Mouse (Mus musculus): ENCODE data around the gene Zfp61. TPM values are rescaled to one million over a fixed set of nuclear protein-coding genes. Genes with fewer than 3 reads are reported as not detected.

The Zfp61 gene
- polyA plus RNA-seq, 1 experiment, result 1.5 TPM

DNA sequence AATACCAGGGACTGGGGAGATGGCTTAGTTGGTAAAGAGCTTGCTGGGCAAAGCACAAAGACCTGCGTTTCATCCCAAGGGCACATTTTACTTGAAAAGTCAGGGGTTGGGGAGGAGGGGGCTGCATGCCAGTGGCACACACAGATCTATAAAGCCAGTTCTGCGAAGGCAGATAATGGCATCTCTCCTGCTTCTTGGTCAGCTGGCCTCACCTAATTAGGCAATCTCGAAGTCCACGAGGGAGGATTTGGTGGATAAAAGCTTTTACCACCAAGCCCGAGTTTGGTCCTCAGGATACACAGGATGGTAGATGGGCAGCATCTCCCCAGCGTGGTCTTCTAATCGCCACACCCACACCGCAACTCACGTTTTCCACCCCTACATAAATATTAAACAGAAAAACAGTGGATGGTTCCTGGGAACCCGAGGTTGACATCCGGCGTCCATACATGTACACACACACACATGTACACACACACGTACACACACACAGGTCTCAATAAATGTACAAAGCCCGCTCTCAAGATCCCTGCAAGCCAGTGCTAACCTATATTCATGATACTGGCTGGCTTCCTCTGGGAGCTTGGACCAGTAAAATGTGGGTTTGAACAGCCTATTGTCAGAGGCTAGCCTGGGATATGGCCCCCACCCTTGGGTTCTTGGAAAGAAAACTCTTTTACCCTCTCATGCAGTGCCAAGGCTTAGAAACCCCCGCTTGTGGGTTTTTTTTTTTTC lies 3.5 kb downstream of the Zfp61 start:
- H3K36me3 ChIP-seq (ENCODE audit: control insufficient read depth, insufficient read depth, low read length), result peaks cover 2% of the 10 kb centered on the region; the same call in 1 of the 2 replicates
- 92% methylated on average over 15 of the region's 15 CpGs for WGBS
- H3K4me1 ChIP-seq (ENCODE audit: control insufficient read depth, insufficient read depth, insufficient read length, low read length), result peaks cover 4% of the 10 kb centered on the region; the same call in 1 of the 2 replicates
- no peaks in the 10 kb centered on the region for H3K27me3 ChIP-seq (ENCODE audit: control insufficient read depth, insufficient read depth, low read length)
- H3K4me3 ChIP-seq (ENCODE audit: low read depth, low read length), result no peak overlapping the region
- no peak overlapping the region for H3K27ac ChIP-seq (ENCODE audit: insufficient read depth, low read depth, low read length)
- TF ChIP-seq CTCF (IDR thresholded peaks at IDR 0.05; ENCODE audit: extremely low read depth, insufficient read length, insufficient replicate concordance, low read depth, low read length) (no peak), POLR2A (IDR thresholded peaks at IDR 0.05; ENCODE audit: low read depth, low read length) (no peak)

DNA sequence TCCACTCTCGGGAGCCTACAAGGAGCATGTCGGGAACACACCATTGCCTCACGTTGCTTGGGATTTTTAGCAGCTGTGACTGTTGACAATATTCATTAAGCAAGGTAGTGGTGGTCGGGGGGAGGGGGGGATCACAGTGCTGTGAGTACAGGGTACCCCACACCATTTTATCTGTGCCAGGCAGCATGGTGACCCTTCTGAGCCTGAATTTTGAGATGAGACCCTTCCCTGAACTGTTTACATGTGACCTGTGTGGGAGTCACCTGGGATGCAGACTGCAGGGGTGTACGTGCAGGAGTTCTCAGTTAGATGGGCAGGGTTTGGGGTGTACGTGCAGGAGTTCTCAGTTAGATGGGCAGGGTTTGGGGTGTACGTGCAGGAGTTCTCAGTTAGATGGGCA lies 4.6 kb downstream of the Zfp61 start:
- Histone ChIP-seq H3K27ac (ENCODE audit: insufficient read depth, low read depth, low read length) (no peak overlapping the region), H3K27me3 (ENCODE audit: control insufficient read depth, insufficient read depth, low read length) (no peaks in the 10 kb centered on the region), H3K4me1 (ENCODE audit: control insufficient read depth, insufficient read depth, insufficient read length, low read length) (peaks cover 4% of the 10 kb centered on the region; the same call in 1 of the 2 replicates), H3K4me3 (ENCODE audit: low read depth, low read length) (no peak overlapping the region), H3K36me3 (ENCODE audit: control insufficient read depth, insufficient read depth, low read length) (peaks cover 6% of the 10 kb centered on the region; the same call in 1 of the 2 replicates)
- TF ChIP-seq CTCF (IDR thresholded peaks at IDR 0.05; ENCODE audit: extremely low read depth, insufficient read length, insufficient replicate concordance, low read depth, low read length) (no peak), POLR2A (IDR thresholded peaks at IDR 0.05; ENCODE audit: low read depth, low read length) (no peak)
- 94% methylated on average over 7 of the region's 7 CpGs for WGBS

DNA sequence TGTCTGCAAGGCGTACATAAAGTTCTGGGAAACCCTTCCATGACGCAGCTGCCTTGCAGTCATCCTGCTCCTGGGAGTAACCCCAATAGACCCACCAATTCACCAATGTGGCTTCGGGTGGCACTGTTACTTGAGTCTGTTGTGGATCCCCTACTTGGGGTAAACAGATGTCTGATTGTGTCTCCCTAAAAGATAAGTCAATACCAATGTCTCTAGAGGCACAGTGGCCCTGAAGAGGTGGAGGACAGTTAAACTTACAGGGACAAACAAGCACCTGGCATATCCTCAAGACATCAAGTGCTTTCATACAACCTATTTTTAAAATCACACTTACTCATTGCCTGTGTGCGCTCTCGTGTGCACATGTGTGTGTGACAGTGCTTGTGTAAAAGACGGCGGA lies 5.7 kb downstream of the Zfp61 start:
- 97% methylated on average over 7 of the region's 7 CpGs for WGBS
- H3K27me3 ChIP-seq (ENCODE audit: control insufficient read depth, insufficient read depth, low read length), result no peaks in the 10 kb centered on the region
- H3K27ac ChIP-seq (ENCODE audit: insufficient read depth, low read depth, low read length), result no peak overlapping the region
- peaks cover 8% of the 10 kb centered on the region; the same call in 1 of the 2 replicates for H3K36me3 ChIP-seq (ENCODE audit: control insufficient read depth, insufficient read depth, low read length)
- TF ChIP-seq POLR2A (IDR thresholded peaks at IDR 0.05; ENCODE audit: low read depth, low read length) (no peak), CTCF (IDR thresholded peaks at IDR 0.05; ENCODE audit: extremely low read depth, insufficient read length, insufficient replicate concordance, low read depth, low read length) (no peak)
- H3K4me3 ChIP-seq (ENCODE audit: low read depth, low read length), result no peak overlapping the region
- H3K4me1 ChIP-seq (ENCODE audit: control insufficient read depth, insufficient read depth, insufficient read length, low read length), result peaks cover 4% of the 10 kb centered on the region; the same call in 1 of the 2 replicates

- WGBS, result 94% methylated on average over 4 of the region's 4 CpGs
These were observed 6.3 kb downstream of the Zfp61 start for GRCm38 (mm10) chr7:24294763-24295162.

GRCm38 (mm10) chr7:24293061-24293851 lies 7.8 kb downstream of the Zfp61 start:
- no peaks in the 10 kb centered on the region for H3K4me1 ChIP-seq (ENCODE audit: control insufficient read depth, insufficient read depth, insufficient read length, low read length)
- peaks cover 8% of the 10 kb centered on the region; the same call in 1 of the 2 replicates for H3K36me3 ChIP-seq (ENCODE audit: control insufficient read depth, insufficient read depth, low read length)
- WGBS, result 75% methylated on average over 12 of the region's 12 CpGs
- H3K27ac ChIP-seq (ENCODE audit: insufficient read depth, low read depth, low read length), result no peak overlapping the region
- no peak for TF ChIP-seq CTCF (IDR thresholded peaks at IDR 0.05; ENCODE audit: extremely low read depth, insufficient read length, insufficient replicate concordance, low read depth, low read length)
- no peak for TF ChIP-seq POLR2A (IDR thresholded peaks at IDR 0.05; ENCODE audit: low read depth, low read length)
- no peak overlapping the region for H3K4me3 ChIP-seq (ENCODE audit: low read depth, low read length)
- no peaks in the 10 kb centered on the region for H3K27me3 ChIP-seq (ENCODE audit: control insufficient read depth, insufficient read depth, low read length)

More at GRCm38 (mm10) chr7:24294763-24295162, 6.3 kb downstream of the Zfp61 start:
- Histone ChIP-seq H3K4me3 (ENCODE audit: low read depth, low read length) (no peak overlapping the region), H3K27me3 (ENCODE audit: control insufficient read depth, insufficient read depth, low read length) (no peaks in the 10 kb centered on the region), H3K27ac (ENCODE audit: insufficient read depth, low read depth, low read length) (no peak overlapping the region), H3K36me3 (ENCODE audit: control insufficient read depth, insufficient read depth, low read length) (peaks cover 8% of the 10 kb centered on the region; the same call in 1 of the 2 replicates), H3K4me1 (ENCODE audit: control insufficient read depth, insufficient read depth, insufficient read length, low read length) (peaks cover 4% of the 10 kb centered on the region; the same call in 1 of the 2 replicates)
- no peak for TF ChIP-seq POLR2A (IDR thresholded peaks at IDR 0.05; ENCODE audit: low read depth, low read length)
- no peak for TF ChIP-seq CTCF (IDR thresholded peaks at IDR 0.05; ENCODE audit: extremely low read depth, insufficient read length, insufficient replicate concordance, low read depth, low read length)

- Histone ChIP-seq H3K36me3 (ENCODE audit: control insufficient read depth, insufficient read depth, low read length) (peaks cover 8% of the 10 kb centered on the region; the same call in 1 of the 2 replicates), H3K27me3 (ENCODE audit: control insufficient read depth, insufficient read depth, low read length) (no peaks in the 10 kb centered on the region), H3K4me3 (ENCODE audit: low read depth, low read length) (no peak overlapping the region), H3K4me1 (ENCODE audit: control insufficient read depth, insufficient read depth, insufficient read length, low read length) (no peaks in the 10 kb centered on the region), H3K27ac (ENCODE audit: insufficient read depth, low read depth, low read length) (no peak overlapping the region)
- 91% methylated on average over 27 of the region's 27 CpGs for WGBS
- TF ChIP-seq CTCF (IDR thresholded peaks at IDR 0.05; ENCODE audit: extremely low read depth, insufficient read length, insufficient replicate concordance, low read depth, low read length) (no peak), POLR2A (IDR thresholded peaks at IDR 0.05; ENCODE audit: low read depth, low read length) (no peak)
These were observed 9.5 kb downstream of the Zfp61 start for GRCm38 (mm10) chr7:24291387-24292090.

Measured in small intestine, adult 2 months (tissue).